Mouse (Mus musculus) lung, postnatal 0 days (tissue): Measurements from ENCODE around the gene Tmem254b.
"Not testable (repeated sequence)": the region's sequence is repeated elsewhere in the genome, so short reads cannot be mapped to it uniquely, and the experiment has no call there.

Source experiments
- CTCF ChIP-seq: IDR thresholded peaks from 2 replicates; pipeline ENCODE4 v1.5.1; 2016; ENCODE audit warnings: antibody characterized with exemption, mild to moderate bottlenecking
- EP300 ChIP-seq: IDR thresholded peaks from 2 replicates; pipeline ENCODE4 v1.6.1; 2016; ENCODE audit warnings: antibody characterized with exemption, mild to moderate bottlenecking, control low read depth

DNA sequence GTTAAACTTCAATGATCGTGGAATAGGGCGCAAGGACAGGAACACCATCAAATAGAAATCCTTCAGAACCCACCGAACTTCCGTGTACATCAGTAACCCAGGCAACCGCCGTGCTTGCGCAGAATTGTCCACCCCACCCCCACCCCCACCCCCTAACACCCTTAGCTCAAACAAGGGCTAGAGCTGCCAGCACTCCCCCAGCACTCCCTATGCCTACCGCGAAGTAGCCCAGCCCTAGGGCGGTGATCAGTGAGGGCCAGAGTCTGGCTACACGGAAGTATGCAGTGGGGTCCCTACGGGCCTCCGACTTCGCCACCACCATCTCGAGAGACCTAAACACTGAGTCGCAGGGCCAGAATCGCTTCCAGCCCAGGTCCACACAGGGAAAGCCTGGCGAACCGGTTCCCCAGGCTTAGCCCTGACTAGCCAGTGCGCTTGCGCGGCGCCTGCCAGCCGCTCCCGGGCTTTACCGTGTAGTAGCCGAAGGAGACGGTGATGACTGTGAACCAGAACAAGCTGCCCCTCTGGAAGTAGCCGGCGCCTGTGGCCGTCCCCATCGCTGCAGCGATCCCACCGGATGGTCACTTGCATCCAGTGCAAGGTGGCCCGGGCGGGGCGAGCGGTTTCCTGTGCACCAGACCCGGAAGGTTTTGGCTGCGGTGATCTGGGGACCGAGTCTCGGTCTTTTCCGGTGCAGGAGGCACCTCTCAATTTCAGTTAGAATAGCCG is 480 bp downstream of the Tmem254b start:
- TF ChIP-seq CTCF, EP300: not testable (repeated sequence)
